Mouse (Mus musculus): ENCODE data around the gene Rps2. TPM values are rescaled to one million over a fixed set of nuclear protein-coding genes. Genes with fewer than 3 reads are reported as not detected.

Gene Rps2
- polyA plus RNA-seq, 1 experiment from 2014 or later: 1,827 TPM

DNA sequence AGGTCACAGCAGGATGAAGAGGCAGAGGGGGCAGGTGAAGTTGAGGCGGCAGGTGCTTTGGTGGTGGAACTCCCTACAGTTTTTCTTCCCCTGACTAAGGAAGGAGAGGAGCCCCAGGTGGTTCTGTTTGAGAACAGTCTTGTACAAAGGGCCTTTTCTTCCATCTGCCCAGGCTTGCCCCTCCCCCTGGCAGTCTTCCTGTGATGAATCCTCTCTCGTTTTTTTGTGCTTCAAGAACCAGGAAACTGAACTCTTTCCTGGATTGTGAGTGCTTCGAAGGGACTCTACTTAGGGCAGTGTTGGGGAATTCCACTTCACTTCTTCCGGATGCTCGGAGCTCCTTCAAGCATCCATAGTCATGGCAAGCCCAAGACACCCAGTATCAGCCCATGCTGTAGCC lies 19.9 kb upstream of the Rps2 start:
- Histone ChIP-seq H3K36me3 (ENCODE audit: control insufficient read depth, insufficient read depth, low read length) (peaks cover 42% of the 10 kb centered on the region), H3K27me3 (ENCODE audit: control insufficient read depth, insufficient read depth, low read length) (no peaks in the 10 kb centered on the region), H3K27ac (ENCODE audit: low read depth, low read length) (no peak overlapping the region), H3K9me3 (ENCODE audit: control insufficient read depth, low read length) (no peaks in the 10 kb centered on the region), H3K4me1 (ENCODE audit: control insufficient read depth, insufficient read depth, low read length) (peaks cover 11% of the 10 kb centered on the region), H3K4me2 (replicated peaks; ENCODE audit: low read depth, low read length) (no peak overlapping the region; the same call in 1 of the 2 replicates), H3K9ac (ENCODE audit: low read depth, low read length) (0 out of 2 replicates have a peak overlapping the region, but pooled peaks have one; percentile 12), H3K4me3 (ENCODE audit: low read length) (no peak overlapping the region)
- 23% methylated on average over 5 of the region's 5 CpGs for WGBS
- ATAC-seq (ENCODE audit: low FRiP score, low TSS enrichment): no peak

DNA sequence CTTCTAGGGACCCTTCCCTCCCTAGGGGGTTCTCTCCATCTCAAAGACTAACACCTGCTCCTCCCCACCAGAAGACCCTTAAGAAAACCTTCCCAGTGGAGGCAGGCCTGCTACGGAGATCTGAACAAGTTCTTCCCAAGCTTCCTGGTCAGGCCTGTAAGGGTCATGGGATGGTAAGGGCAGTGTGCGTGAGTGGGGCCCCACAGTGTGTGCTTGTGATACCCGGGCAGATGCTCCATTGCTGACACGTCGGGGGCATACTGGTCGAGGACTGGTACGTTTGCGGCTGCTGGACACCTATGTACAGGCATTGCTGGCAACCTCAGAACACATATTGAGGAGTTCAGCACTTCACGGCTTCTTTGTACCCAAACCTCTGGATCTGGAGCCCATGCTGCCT lies 19.2 kb upstream of the Rps2 start:
- H3K9ac ChIP-seq (ENCODE audit: low read depth, low read length): 0 out of 2 replicates have a peak overlapping the region, but pooled peaks have one; percentile 12
- 71% methylated on average over 9 of the region's 9 CpGs for WGBS
- no peak for ATAC-seq (ENCODE audit: low FRiP score, low TSS enrichment)
- H3K27me3 ChIP-seq (ENCODE audit: control insufficient read depth, insufficient read depth, low read length): no peaks in the 10 kb centered on the region
- no peak overlapping the region for H3K4me2 ChIP-seq (replicated peaks; ENCODE audit: low read depth, low read length)
- H3K36me3 ChIP-seq (ENCODE audit: control insufficient read depth, insufficient read depth, low read length): peaks cover 43% of the 10 kb centered on the region
- H3K27ac ChIP-seq (ENCODE audit: low read depth, low read length): no peak overlapping the region
- no peaks in the 10 kb centered on the region for H3K9me3 ChIP-seq (ENCODE audit: control insufficient read depth, low read length)
- peaks cover 11% of the 10 kb centered on the region for H3K4me1 ChIP-seq (ENCODE audit: control insufficient read depth, insufficient read depth, low read length)
- H3K4me3 ChIP-seq (ENCODE audit: low read length): no peak overlapping the region

DNA sequence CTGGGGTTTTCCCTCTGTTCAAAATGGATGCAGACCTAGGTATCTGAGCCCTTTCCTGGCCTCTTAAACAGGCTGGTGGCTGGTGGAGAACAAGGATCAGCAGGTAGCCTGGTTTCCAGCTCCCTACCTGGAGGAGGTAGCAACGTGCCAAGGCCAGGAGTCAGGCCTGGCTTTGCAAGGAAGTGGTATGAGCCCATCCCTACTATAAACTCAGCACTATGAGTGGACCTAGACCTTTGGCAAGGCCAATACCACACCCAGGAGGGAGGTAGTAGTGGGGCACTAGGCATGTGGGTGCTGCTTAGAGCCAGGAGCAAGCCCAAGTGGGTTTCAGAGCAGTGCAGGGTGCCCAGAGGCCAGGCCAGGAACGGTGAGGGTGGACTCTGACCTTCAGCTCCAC lies 18.4 kb upstream of the Rps2 start:
- Histone ChIP-seq H3K36me3 (ENCODE audit: control insufficient read depth, insufficient read depth, low read length) (peaks cover 51% of the 10 kb centered on the region), H3K9me3 (ENCODE audit: control insufficient read depth, low read length) (no peaks in the 10 kb centered on the region), H3K27ac (ENCODE audit: low read depth, low read length) (no peak overlapping the region), H3K4me2 (replicated peaks; ENCODE audit: low read depth, low read length) (no peak overlapping the region), H3K4me3 (ENCODE audit: low read length) (no peak overlapping the region), H3K4me1 (ENCODE audit: control insufficient read depth, insufficient read depth, low read length) (peaks cover 11% of the 10 kb centered on the region), H3K27me3 (ENCODE audit: control insufficient read depth, insufficient read depth, low read length) (no peaks in the 10 kb centered on the region), H3K9ac (ENCODE audit: low read depth, low read length) (no peak overlapping the region)
- no peak for ATAC-seq (ENCODE audit: low FRiP score, low TSS enrichment)
- WGBS: 76% methylated on average over 2 of the region's 2 CpGs

DNA sequence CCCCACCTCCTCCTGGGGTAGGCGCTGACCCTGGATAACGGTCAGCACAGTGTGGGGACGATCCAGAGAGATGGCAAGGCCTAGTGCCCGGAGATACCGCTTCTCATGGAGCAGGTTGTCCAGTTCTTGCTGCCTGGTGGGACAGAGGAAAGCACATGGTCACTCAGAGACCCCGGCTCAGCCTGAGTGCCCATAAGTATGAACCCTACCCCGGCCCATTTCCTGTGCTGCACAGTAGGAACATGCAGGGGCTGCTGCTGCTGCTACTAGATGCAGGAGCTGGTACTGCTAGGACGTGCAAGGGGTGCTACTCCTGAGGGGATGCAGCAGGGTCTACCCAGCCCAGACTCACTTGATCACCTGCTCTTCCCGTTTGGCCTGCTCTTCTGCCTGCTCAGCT lies 16.7 kb upstream of the Rps2 start:
- Histone ChIP-seq H3K27ac (ENCODE audit: low read depth, low read length) (no peak overlapping the region), H3K4me2 (replicated peaks; ENCODE audit: low read depth, low read length) (no peak overlapping the region), H3K4me3 (ENCODE audit: low read length) (no peak overlapping the region), H3K36me3 (ENCODE audit: control insufficient read depth, insufficient read depth, low read length) (peaks cover 59% of the 10 kb centered on the region), H3K27me3 (ENCODE audit: control insufficient read depth, insufficient read depth, low read length) (no peaks in the 10 kb centered on the region), H3K9ac (ENCODE audit: low read depth, low read length) (no peak overlapping the region), H3K9me3 (ENCODE audit: control insufficient read depth, low read length) (no peaks in the 10 kb centered on the region), H3K4me1 (ENCODE audit: control insufficient read depth, insufficient read depth, low read length) (peaks cover 10% of the 10 kb centered on the region; the same call in 1 of the 2 replicates)
- ATAC-seq (ENCODE audit: low FRiP score, low TSS enrichment): no peak
- 89% methylated on average over 9 of the region's 9 CpGs for WGBS

DNA sequence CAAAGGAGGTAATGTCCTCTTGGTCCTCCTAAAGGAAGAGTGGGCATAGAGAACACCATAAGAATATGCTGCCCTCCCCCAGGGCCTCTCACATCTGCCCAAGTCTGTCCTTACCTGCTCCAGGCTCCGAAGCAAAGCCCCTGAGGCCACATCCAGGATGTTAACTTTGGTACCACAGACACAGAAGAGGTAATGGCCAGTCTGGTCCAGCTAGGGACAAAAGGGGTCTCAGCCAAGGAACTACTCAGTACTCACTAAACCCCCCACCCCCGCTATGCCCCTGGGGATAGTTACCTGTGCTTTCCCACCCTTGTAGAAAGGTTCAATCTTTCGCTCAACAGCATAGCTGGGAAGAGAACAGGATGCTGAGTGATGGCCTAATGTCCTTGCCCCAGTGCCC lies 12.1 kb upstream of the Rps2 start:
- 91% methylated on average over 3 of the region's 3 CpGs for WGBS
- no peak for ATAC-seq (ENCODE audit: low FRiP score, low TSS enrichment)
- no peak overlapping the region for H3K4me2 ChIP-seq (replicated peaks; ENCODE audit: low read depth, low read length)

DNA sequence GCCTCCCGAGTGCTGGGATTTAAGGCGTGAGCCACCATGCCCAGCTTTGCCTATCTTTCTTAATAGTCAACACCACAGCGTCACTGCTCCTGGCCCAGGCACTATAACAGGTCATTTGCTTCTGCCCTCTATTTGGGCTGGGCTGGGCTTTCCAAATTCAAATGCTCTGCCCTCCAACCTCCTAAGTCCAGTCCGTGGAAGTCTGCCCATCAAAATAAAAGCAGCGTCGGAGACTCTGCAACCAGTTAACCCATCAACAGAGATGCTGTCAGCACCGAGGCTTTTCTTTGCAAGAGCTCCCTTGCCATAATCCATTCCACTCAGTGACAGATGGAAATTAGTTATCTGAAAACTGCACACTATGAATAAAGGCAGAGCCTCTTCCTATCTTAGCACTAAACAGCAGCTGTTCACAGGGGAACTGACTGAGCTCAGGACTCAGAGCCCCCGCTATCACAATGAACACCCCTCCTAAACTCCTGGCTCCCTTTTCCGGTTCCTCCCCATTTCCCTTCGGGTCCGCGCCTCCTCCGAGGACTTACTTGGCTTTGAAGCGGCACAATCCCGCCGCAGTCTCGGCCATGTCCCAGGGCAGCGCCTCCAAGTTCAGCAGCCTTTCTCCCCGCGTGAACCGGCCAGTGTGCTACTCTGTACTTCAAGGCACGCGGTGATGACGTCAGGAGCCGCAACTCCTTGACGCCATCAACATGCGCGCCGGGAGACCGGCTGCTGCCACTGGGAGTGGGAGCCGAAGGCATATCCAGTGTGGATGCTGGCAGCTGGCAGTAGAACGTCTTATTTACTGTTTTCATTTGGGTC lies 10.7 kb upstream of the Rps2 start, which contains the start of gene Tbl3:
Gene Tbl3 (minus strand): TSS at position 679 of the 819 bp plus-strand sequence.
- peak; percentile 81 for ATAC-seq (ENCODE audit: low FRiP score, low TSS enrichment)
- 4% methylated on average over 32 of the region's 32 CpGs for WGBS
- H3K9me3 ChIP-seq (ENCODE audit: control insufficient read depth, low read length): no peaks in the 10 kb centered on the region
- peak within 1 kb of the TSS; percentile 75 for H3K4me2 ChIP-seq (replicated peaks; ENCODE audit: low read depth, low read length)
- H3K9ac ChIP-seq (ENCODE audit: low read depth, low read length): peak within 1 kb of the TSS; percentile 70
- H3K36me3 ChIP-seq (ENCODE audit: control insufficient read depth, insufficient read depth, low read length): peaks cover 29% of the 10 kb centered on the region
- peak within 1 kb of the TSS; percentile 68 for H3K4me3 ChIP-seq (ENCODE audit: low read length)
- H3K4me1 ChIP-seq (ENCODE audit: control insufficient read depth, insufficient read depth, low read length): peaks cover 9% of the 10 kb centered on the region; the same call in 1 of the 2 replicates
- H3K27me3 ChIP-seq (ENCODE audit: control insufficient read depth, insufficient read depth, low read length): no peaks in the 10 kb centered on the region
- H3K27ac ChIP-seq (ENCODE audit: low read depth, low read length): peak within 1 kb of the TSS; percentile 80

More for the DNA sequence above, 12.1 kb upstream of the Rps2 start:
- peaks cover 9% of the 10 kb centered on the region; the same call in 1 of the 2 replicates for H3K4me1 ChIP-seq (ENCODE audit: control insufficient read depth, insufficient read depth, low read length)
- no peak overlapping the region for H3K27ac ChIP-seq (ENCODE audit: low read depth, low read length)
- H3K27me3 ChIP-seq (ENCODE audit: control insufficient read depth, insufficient read depth, low read length): no peaks in the 10 kb centered on the region
- peaks cover 43% of the 10 kb centered on the region for H3K36me3 ChIP-seq (ENCODE audit: control insufficient read depth, insufficient read depth, low read length)
- no peaks in the 10 kb centered on the region for H3K9me3 ChIP-seq (ENCODE audit: control insufficient read depth, low read length)
- no peak overlapping the region for H3K4me3 ChIP-seq (ENCODE audit: low read length)
- no peak overlapping the region; the same call in 1 of the 2 replicates for H3K9ac ChIP-seq (ENCODE audit: low read depth, low read length)

DNA sequence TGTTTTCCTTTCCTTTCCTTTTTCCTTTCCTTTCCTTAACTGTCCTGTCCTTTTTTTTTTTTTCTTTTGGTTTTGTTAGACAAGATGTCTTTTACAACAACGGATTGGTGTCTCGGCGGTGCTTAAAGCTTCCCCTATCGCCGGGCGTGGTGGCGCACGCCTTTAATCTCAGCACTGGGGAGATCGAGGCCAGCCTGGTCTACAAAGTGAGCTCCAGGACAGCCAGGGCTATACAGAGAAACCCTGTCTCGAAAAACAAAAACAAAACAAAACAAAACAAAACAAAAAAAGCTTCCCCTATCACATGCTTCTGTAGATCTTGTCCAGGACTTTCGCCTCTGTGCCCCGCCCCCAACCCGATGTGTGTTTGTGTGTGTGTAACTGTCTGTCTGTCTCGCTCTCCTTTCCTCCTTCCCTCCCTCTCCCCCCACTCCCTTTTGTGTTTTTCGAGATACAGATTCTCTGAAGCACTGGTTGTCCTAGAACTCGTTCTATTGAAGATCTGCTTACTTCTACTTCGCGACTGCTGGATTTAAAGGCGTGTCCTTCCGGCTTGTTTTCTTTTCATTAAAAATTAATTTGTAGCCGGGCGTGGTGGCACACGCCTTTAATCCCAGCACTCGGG lies 10.0 kb upstream of the Rps2 start:
- peaks cover 9% of the 10 kb centered on the region; the same call in 1 of the 2 replicates for H3K4me1 ChIP-seq (ENCODE audit: control insufficient read depth, insufficient read depth, low read length)
- peak overlapping the region; percentile 68 for H3K4me3 ChIP-seq (ENCODE audit: low read length)
- 5% methylated on average over 24 of the region's 24 CpGs for WGBS
- H3K9me3 ChIP-seq (ENCODE audit: control insufficient read depth, low read length): no peaks in the 10 kb centered on the region
- H3K27me3 ChIP-seq (ENCODE audit: control insufficient read depth, insufficient read depth, low read length): no peaks in the 10 kb centered on the region
- 0 out of 2 replicates have a peak, but pooled peaks have one; percentile 36 for ATAC-seq (ENCODE audit: low FRiP score, low TSS enrichment)
- H3K4me2 ChIP-seq (replicated peaks; ENCODE audit: low read depth, low read length): peak overlapping the region; percentile 75
- H3K9ac ChIP-seq (ENCODE audit: low read depth, low read length): peak overlapping the region; percentile 70
- H3K27ac ChIP-seq (ENCODE audit: low read depth, low read length): peak overlapping the region; percentile 0
- H3K36me3 ChIP-seq (ENCODE audit: control insufficient read depth, insufficient read depth, low read length): peaks cover 22% of the 10 kb centered on the region

DNA sequence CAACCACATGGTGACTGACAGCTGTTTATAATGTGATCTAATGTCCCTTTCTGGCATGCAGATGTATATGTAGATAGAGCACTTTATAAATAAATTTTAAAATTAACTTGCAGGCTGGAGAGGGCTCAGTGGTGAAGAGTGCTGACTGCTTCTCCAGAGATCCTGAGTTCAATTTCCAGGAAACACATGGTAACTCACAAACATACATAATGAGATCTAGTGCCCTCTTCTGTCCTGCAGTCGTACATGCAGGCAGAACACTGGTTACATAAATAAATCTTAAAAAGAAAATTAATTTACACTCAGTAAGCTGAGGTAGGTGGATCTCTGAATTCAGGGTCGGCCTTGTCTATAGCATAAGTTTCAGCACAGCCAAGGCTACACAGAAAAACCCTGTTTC lies 9.3 kb upstream of the Rps2 start:
- H3K4me3 ChIP-seq (ENCODE audit: low read length): no peak overlapping the region
- H3K9me3 ChIP-seq (ENCODE audit: control insufficient read depth, low read length): no peaks in the 10 kb centered on the region
- 39% methylated on average over 2 of the region's 2 CpGs for whole genome bisulfite sequencing
- no peak overlapping the region for H3K27ac ChIP-seq (ENCODE audit: low read depth, low read length)
- no peak for ATAC-seq (ENCODE audit: low FRiP score, low TSS enrichment)
- peaks cover 9% of the 10 kb centered on the region; the same call in 1 of the 2 replicates for H3K4me1 ChIP-seq (ENCODE audit: control insufficient read depth, insufficient read depth, low read length)
- H3K27me3 ChIP-seq (ENCODE audit: control insufficient read depth, insufficient read depth, low read length): no peaks in the 10 kb centered on the region
- H3K9ac ChIP-seq (ENCODE audit: low read depth, low read length): no peak overlapping the region
- peaks cover 17% of the 10 kb centered on the region for H3K36me3 ChIP-seq (ENCODE audit: control insufficient read depth, insufficient read depth, low read length)
- H3K4me2 ChIP-seq (replicated peaks; ENCODE audit: low read depth, low read length): no peak overlapping the region

DNA sequence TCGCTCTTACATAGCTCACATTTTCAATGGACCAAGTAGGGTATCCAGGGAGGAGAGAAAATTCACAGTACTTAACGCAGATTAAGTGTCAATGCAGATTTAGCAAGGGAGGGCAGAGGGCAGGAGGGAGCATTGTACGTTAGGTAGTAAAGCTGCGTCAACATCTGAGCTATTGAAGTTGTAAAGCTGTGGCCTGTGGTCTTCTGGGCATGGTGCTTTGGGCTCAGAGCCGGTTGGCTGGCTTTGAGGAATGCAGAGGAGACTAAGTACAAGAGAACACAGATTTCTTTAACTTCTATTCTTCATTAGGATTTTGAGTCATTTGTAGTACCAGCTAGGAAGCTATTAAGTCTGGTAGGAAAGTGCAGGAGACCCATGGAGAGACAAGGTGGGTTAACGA lies 2.4 kb upstream of the Rps2 start:
- ATAC-seq (ENCODE audit: low FRiP score, low TSS enrichment): no peak
- 48% methylated on average over 6 of the region's 6 CpGs for WGBS
- peaks cover 10% of the 10 kb centered on the region; the same call in 1 of the 2 replicates for H3K36me3 ChIP-seq (ENCODE audit: control insufficient read depth, insufficient read depth, low read length)
- H3K27me3 ChIP-seq (ENCODE audit: control insufficient read depth, insufficient read depth, low read length): no peaks in the 10 kb centered on the region
- H3K9me3 ChIP-seq (ENCODE audit: control insufficient read depth, low read length): no peaks in the 10 kb centered on the region
- no peak overlapping the region for H3K27ac ChIP-seq (ENCODE audit: low read depth, low read length)
- no peak overlapping the region for H3K9ac ChIP-seq (ENCODE audit: low read depth, low read length)
- no peak overlapping the region for H3K4me2 ChIP-seq (replicated peaks; ENCODE audit: low read depth, low read length)
- H3K4me1 ChIP-seq (ENCODE audit: control insufficient read depth, insufficient read depth, low read length): no peaks in the 10 kb centered on the region
- no peak overlapping the region for H3K4me3 ChIP-seq (ENCODE audit: low read length)

All from kidney, embryonic 14.5 days (tissue).